Mouse (Mus musculus): ENCODE data around the gene Gtf2ird2. TPM values are rescaled to one million over a fixed set of nuclear protein-coding genes. Genes with fewer than 3 reads are reported as not detected.
A peak's percentile ranks its signal among the peaks of the same experiment; 100 is the strongest.

The Gtf2ird2 gene
- polyA plus RNA-seq, 1 experiment from 2014 or later, result 7.4 TPM

DNA sequence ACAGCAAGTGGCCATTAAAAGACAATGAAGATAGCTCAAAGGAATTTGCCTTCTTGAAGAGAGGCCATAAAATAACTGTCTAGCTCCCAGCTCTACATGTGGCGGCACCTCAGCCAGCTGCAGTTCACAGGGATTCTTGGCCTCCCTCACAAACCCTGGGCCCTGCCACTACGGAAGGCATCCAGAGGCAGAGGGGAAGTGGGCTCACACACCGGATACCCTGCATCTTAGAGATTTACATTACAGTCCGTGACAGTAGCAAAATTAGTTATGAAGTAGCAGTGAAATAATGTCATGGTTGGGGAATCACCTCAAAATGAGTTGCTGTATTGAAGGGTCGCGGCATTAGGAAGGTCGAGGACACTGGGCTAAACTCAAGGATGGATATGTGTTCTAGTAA lies 4.8 kb downstream of the Gtf2ird2 start:
- H3K27me3 ChIP-seq (ENCODE audit: control insufficient read depth, insufficient read depth, low read length), result no peaks in the 10 kb centered on the region
- H3K4me2 ChIP-seq, result no peak overlapping the region
- H3K4me1 ChIP-seq (ENCODE audit: control insufficient read depth, insufficient read depth, low read length), result peaks cover under 1% of the 10 kb centered on the region; the same call in 1 of the 2 replicates
- 92% methylated on average over 7 of the region's 7 CpGs for WGBS
- H3K36me3 ChIP-seq (ENCODE audit: control insufficient read depth, insufficient read depth, low read length), result no peaks in the 10 kb centered on the region; the same call in 1 of the 2 replicates
- H3K27ac ChIP-seq (ENCODE audit: low read depth, low read length), result no peak overlapping the region
- DNase-seq (ENCODE audit: low spot score, missing footprints) (peak; percentile 54), ATAC-seq (ENCODE audit: low FRiP score) (no peak)
- H3K9me3 ChIP-seq (ENCODE audit: control insufficient read depth, low read length), result no peaks in the 10 kb centered on the region
- H3K9ac ChIP-seq (ENCODE audit: low read length), result no peak overlapping the region
- H3K4me3 ChIP-seq (ENCODE audit: low read depth, low read length), result no peak overlapping the region

GRCm38 (mm10) chr5:134193664-134194063 lies 9.8 kb downstream of the Gtf2ird2 start:
- no peaks in the 10 kb centered on the region for H3K9me3 ChIP-seq (ENCODE audit: control insufficient read depth, low read length)
- H3K4me3 ChIP-seq (ENCODE audit: low read depth, low read length), result no peak overlapping the region
- no peak overlapping the region for H3K27ac ChIP-seq (ENCODE audit: low read depth, low read length)
- ATAC-seq (ENCODE audit: low FRiP score) (no peak), DNase-seq (ENCODE audit: low spot score, missing footprints) (peak; percentile 19)
- WGBS, result 89% methylated on average over 8 of the region's 8 CpGs
- no peak overlapping the region for H3K9ac ChIP-seq (ENCODE audit: low read length)
- H3K27me3 ChIP-seq (ENCODE audit: control insufficient read depth, insufficient read depth, low read length), result no peaks in the 10 kb centered on the region
- no peaks in the 10 kb centered on the region for H3K4me1 ChIP-seq (ENCODE audit: control insufficient read depth, insufficient read depth, low read length)
- no peak overlapping the region for H3K4me2 ChIP-seq
- peaks cover 5% of the 10 kb centered on the region; the same call in 1 of the 2 replicates for H3K36me3 ChIP-seq (ENCODE audit: control insufficient read depth, insufficient read depth, low read length)

DNA sequence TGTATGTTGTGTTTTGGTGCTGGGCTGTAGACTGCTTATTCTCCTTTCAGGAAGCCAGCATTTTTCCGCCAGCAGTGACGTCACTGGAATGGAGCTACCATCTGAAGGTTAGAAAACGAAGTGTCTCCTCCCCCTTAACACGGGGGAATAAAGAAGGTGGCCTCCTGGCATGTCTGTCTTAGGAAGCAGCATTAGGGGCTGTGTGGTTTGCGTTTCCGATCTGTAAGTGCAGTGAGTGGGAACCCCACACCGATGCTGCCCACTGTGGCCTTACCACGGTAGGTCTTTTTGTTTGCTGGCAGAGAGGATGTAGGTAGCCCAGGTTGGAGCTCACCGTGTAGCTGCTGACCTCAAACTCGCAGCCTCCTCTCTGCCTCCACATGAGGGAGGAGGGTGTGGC lies 22.9 kb downstream of the Gtf2ird2 start:
- no peak for DNase-seq (ENCODE audit: low spot score, missing footprints)
- Histone ChIP-seq H3K27me3 (ENCODE audit: control insufficient read depth, insufficient read depth, low read length) (no peaks in the 10 kb centered on the region), H3K27ac (ENCODE audit: low read depth, low read length) (no peak overlapping the region), H3K9me3 (ENCODE audit: control insufficient read depth, low read length) (no peaks in the 10 kb centered on the region), H3K4me1 (ENCODE audit: control insufficient read depth, insufficient read depth, low read length) (no peaks in the 10 kb centered on the region), H3K4me3 (ENCODE audit: low read depth, low read length) (no peak overlapping the region), H3K9ac (ENCODE audit: low read length) (no peak overlapping the region), H3K36me3 (ENCODE audit: control insufficient read depth, insufficient read depth, low read length) (0 out of 2 replicates have a peak, but pooled peaks cover 2% of the 10 kb centered on the region), H3K4me2 (no peak overlapping the region)
- ATAC-seq (ENCODE audit: low FRiP score), result no peak
- 81% methylated on average over 10 of the region's 10 CpGs for WGBS

DNA sequence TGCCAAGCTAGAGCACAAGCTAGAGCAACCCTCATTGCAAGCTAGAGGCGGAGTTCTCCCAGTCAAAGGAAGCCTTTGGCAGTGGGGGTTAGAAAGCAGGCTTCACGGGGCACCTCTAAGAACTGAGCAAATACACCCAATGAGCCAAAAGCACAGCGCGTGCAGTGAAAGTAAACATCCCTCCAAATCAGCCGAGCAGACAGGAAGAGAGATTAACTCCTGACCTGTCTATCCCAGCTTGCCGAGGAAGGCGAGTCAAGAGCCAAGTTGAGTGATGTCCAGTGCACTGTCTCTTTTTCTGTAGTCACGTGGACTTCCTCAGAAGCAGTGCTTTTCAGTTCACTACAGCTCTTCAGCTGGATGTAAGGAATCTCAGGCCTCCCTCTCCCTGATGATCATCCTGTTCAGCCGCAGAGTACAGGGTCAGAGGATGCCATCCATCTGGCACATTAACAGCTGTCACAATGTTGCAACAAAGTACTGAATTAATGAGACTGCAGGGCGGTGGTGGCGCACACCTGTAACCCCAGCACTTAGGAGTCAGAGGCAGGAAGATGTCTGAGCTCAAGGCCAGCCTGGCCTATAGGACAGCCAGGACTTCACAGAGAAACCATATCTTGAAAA lies 26.2 kb downstream of the Gtf2ird2 start:
- no peak overlapping the region for H3K9ac ChIP-seq (ENCODE audit: low read length)
- no peak overlapping the region for H3K4me3 ChIP-seq (ENCODE audit: low read depth, low read length)
- no peak overlapping the region for H3K4me2 ChIP-seq
- ATAC-seq (ENCODE audit: low FRiP score) (no peak), DNase-seq (ENCODE audit: low spot score, missing footprints) (no peak)
- no peaks in the 10 kb centered on the region for H3K4me1 ChIP-seq (ENCODE audit: control insufficient read depth, insufficient read depth, low read length)
- WGBS, result 70% methylated on average over 11 of the region's 11 CpGs
- H3K9me3 ChIP-seq (ENCODE audit: control insufficient read depth, low read length), result no peaks in the 10 kb centered on the region
- H3K27me3 ChIP-seq (ENCODE audit: control insufficient read depth, insufficient read depth, low read length), result no peaks in the 10 kb centered on the region
- no peaks in the 10 kb centered on the region for H3K36me3 ChIP-seq (ENCODE audit: control insufficient read depth, insufficient read depth, low read length)
- no peak overlapping the region for H3K27ac ChIP-seq (ENCODE audit: low read depth, low read length)

- Histone ChIP-seq H3K4me1 (ENCODE audit: control insufficient read depth, insufficient read depth, low read length) (no peaks in the 10 kb centered on the region), H3K4me2 (no peak overlapping the region), H3K9me3 (ENCODE audit: control insufficient read depth, low read length) (no peaks in the 10 kb centered on the region), H3K27me3 (ENCODE audit: control insufficient read depth, insufficient read depth, low read length) (no peaks in the 10 kb centered on the region), H3K9ac (ENCODE audit: low read length) (no peak overlapping the region), H3K27ac (ENCODE audit: low read depth, low read length) (no peak overlapping the region), H3K36me3 (ENCODE audit: control insufficient read depth, insufficient read depth, low read length) (no peaks in the 10 kb centered on the region), H3K4me3 (ENCODE audit: low read depth, low read length) (no peak overlapping the region)
- WGBS, result 79% methylated on average over 12 of the region's 12 CpGs
- ATAC-seq (ENCODE audit: low FRiP score), result no peak
- DNase-seq (ENCODE audit: low spot score, missing footprints), result peak; percentile 69
Measured at GRCm38 (mm10) chr5:134214021-134214806, 30.4 kb downstream of the Gtf2ird2 start.

DNA sequence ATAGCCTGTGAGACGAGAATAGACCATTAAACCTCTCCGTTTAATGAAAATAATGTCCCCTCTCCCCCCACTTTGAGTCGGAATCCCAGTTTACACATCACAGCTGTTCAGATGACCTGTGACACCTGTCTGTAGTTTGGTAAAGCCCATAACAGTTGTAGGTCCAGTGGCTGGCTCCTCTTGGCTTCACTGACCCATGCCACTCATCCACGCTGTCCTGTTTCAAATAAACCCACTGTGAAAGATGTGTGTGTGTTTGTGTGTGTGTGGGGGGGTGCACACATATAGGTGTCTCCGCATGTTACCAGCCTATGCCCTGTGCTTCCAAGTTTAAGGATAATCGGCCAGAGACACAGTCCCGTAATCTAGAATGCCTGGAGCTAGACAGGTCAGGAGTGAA lies 34.1 kb downstream of the Gtf2ird2 start:
- no peak overlapping the region for H3K27ac ChIP-seq (ENCODE audit: low read depth, low read length)
- H3K36me3 ChIP-seq (ENCODE audit: control insufficient read depth, insufficient read depth, low read length), result no peaks in the 10 kb centered on the region
- no peak for DNase-seq (ENCODE audit: low spot score, missing footprints)
- H3K9ac ChIP-seq (ENCODE audit: low read length), result no peak overlapping the region
- H3K9me3 ChIP-seq (ENCODE audit: control insufficient read depth, low read length), result no peaks in the 10 kb centered on the region
- H3K4me1 ChIP-seq (ENCODE audit: control insufficient read depth, insufficient read depth, low read length), result peaks cover 4% of the 10 kb centered on the region; the same call in 1 of the 2 replicates
- H3K4me2 ChIP-seq, result no peak overlapping the region
- ATAC-seq (ENCODE audit: low FRiP score), result no peak
- 92% methylated on average over 7 of the region's 7 CpGs for WGBS
- H3K4me3 ChIP-seq (ENCODE audit: low read depth, low read length), result no peak overlapping the region
- no peaks in the 10 kb centered on the region; the same call in 1 of the 2 replicates for H3K27me3 ChIP-seq (ENCODE audit: control insufficient read depth, insufficient read depth, low read length)

GRCm38 (mm10) chr5:134221278-134221677 lies 37.5 kb downstream of the Gtf2ird2 start:
- WGBS, result 41% methylated on average over 4 of the region's 4 CpGs
- Histone ChIP-seq H3K36me3 (ENCODE audit: control insufficient read depth, insufficient read depth, low read length) (no peaks in the 10 kb centered on the region), H3K9ac (ENCODE audit: low read length) (no peak overlapping the region), H3K4me2 (peak overlapping the region; percentile 45), H3K9me3 (ENCODE audit: control insufficient read depth, low read length) (no peaks in the 10 kb centered on the region), H3K4me1 (ENCODE audit: control insufficient read depth, insufficient read depth, low read length) (peaks cover 4% of the 10 kb centered on the region; the same call in 1 of the 2 replicates), H3K27ac (ENCODE audit: low read depth, low read length) (no peak overlapping the region), H3K27me3 (ENCODE audit: control insufficient read depth, insufficient read depth, low read length) (no peaks in the 10 kb centered on the region; the same call in 1 of the 2 replicates), H3K4me3 (ENCODE audit: low read depth, low read length) (no peak overlapping the region)
- DNase-seq (ENCODE audit: low spot score, missing footprints), result no peak
- no peak for ATAC-seq (ENCODE audit: low FRiP score)

- Histone ChIP-seq H3K9me3 (ENCODE audit: control insufficient read depth, low read length) (no peaks in the 10 kb centered on the region), H3K4me2 (peak overlapping the region; percentile 45), H3K4me1 (ENCODE audit: control insufficient read depth, insufficient read depth, low read length) (peaks cover 4% of the 10 kb centered on the region; the same call in 1 of the 2 replicates), H3K27me3 (ENCODE audit: control insufficient read depth, insufficient read depth, low read length) (no peaks in the 10 kb centered on the region; the same call in 1 of the 2 replicates), H3K36me3 (ENCODE audit: control insufficient read depth, insufficient read depth, low read length) (no peaks in the 10 kb centered on the region), H3K9ac (ENCODE audit: low read length) (peak overlapping the region; percentile 37), H3K27ac (ENCODE audit: low read depth, low read length) (no peak overlapping the region), H3K4me3 (ENCODE audit: low read depth, low read length) (peak overlapping the region; percentile 18)
- DNase-seq (ENCODE audit: low spot score, missing footprints) (peak; percentile 91), ATAC-seq (ENCODE audit: low FRiP score) (no peak)
- WGBS, result 2% methylated on average over 36 of the region's 36 CpGs
Measured at GRCm38 (mm10) chr5:134221708-134222150, 37.9 kb downstream of the Gtf2ird2 start.

Measured in midbrain, embryonic 11.5 days (tissue).